Mouse (Mus musculus): ENCODE results near the gene Rpl35a. TPM values are rescaled to one million over a fixed set of nuclear protein-coding genes. Genes with fewer than 3 reads are reported as not detected.

Gene Rpl35a
- polyA plus RNA-seq, 1 experiment from 2014 or later, result 903 TPM

GRCm38 (mm10) chr16:33077069-33077627 is 20.9 kb downstream of the Rpl35a start:
- 86% methylated on average over 5 of the region's 5 CpGs for WGBS
- Histone ChIP-seq H3K27ac (ENCODE audit: low read length) (no peak overlapping the region), H3K9me3 (ENCODE audit: control insufficient read depth, low read length) (no peaks in the 10 kb centered on the region), H3K36me3 (ENCODE audit: control insufficient read depth, insufficient read depth, low read length) (no peaks in the 10 kb centered on the region; the same call in 1 of the 2 replicates), H3K4me1 (ENCODE audit: control insufficient read depth, insufficient read depth, low read length) (no peaks in the 10 kb centered on the region), H3K4me2 (ENCODE audit: low read depth, low read length) (no peak overlapping the region), H3K27me3 (replicated peaks; ENCODE audit: control insufficient read depth, insufficient read depth, low read length) (no peaks in the 10 kb centered on the region), H3K9ac (ENCODE audit: low read depth, low read length) (no peak overlapping the region), H3K4me3 (ENCODE audit: low read length) (no peak overlapping the region)
- no peak for ATAC-seq

GRCm38 (mm10) chr16:33080063-33080462 is 23.8 kb downstream of the Rpl35a start:
- H3K27me3 ChIP-seq (replicated peaks; ENCODE audit: control insufficient read depth, insufficient read depth, low read length), result no peaks in the 10 kb centered on the region
- no peak overlapping the region for H3K27ac ChIP-seq (ENCODE audit: low read length)
- 91% methylated on average over 7 of the region's 7 CpGs for WGBS
- H3K9ac ChIP-seq (ENCODE audit: low read depth, low read length), result no peak overlapping the region
- ATAC-seq, result no peak
- no peak overlapping the region for H3K4me3 ChIP-seq (ENCODE audit: low read length)
- no peaks in the 10 kb centered on the region for H3K4me1 ChIP-seq (ENCODE audit: control insufficient read depth, insufficient read depth, low read length)
- H3K9me3 ChIP-seq (ENCODE audit: control insufficient read depth, low read length), result no peaks in the 10 kb centered on the region
- no peak overlapping the region for H3K4me2 ChIP-seq (ENCODE audit: low read depth, low read length)
- 0 out of 2 replicates have a peak, but pooled peaks cover 4% of the 10 kb centered on the region for H3K36me3 ChIP-seq (ENCODE audit: control insufficient read depth, insufficient read depth, low read length)

- Histone ChIP-seq H3K27ac (ENCODE audit: low read length) (no peak overlapping the region), H3K27me3 (replicated peaks; ENCODE audit: control insufficient read depth, insufficient read depth, low read length) (no peaks in the 10 kb centered on the region), H3K9ac (ENCODE audit: low read depth, low read length) (no peak overlapping the region), H3K4me3 (ENCODE audit: low read length) (no peak overlapping the region), H3K36me3 (ENCODE audit: control insufficient read depth, insufficient read depth, low read length) (0 out of 2 replicates have a peak, but pooled peaks cover 4% of the 10 kb centered on the region), H3K4me2 (ENCODE audit: low read depth, low read length) (no peak overlapping the region), H3K4me1 (ENCODE audit: control insufficient read depth, insufficient read depth, low read length) (no peaks in the 10 kb centered on the region), H3K9me3 (ENCODE audit: control insufficient read depth, low read length) (no peaks in the 10 kb centered on the region)
- ATAC-seq, result no peak
- 87% methylated on average over 6 of the region's 6 CpGs for WGBS
Observed at GRCm38 (mm10) chr16:33082951-33083350, 26.7 kb downstream of the Rpl35a start.

GRCm38 (mm10) chr16:33083996-33084395 is 27.7 kb downstream of the Rpl35a start:
- Histone ChIP-seq H3K4me3 (ENCODE audit: low read length) (no peak overlapping the region), H3K4me1 (ENCODE audit: control insufficient read depth, insufficient read depth, low read length) (no peaks in the 10 kb centered on the region), H3K27me3 (replicated peaks; ENCODE audit: control insufficient read depth, insufficient read depth, low read length) (no peaks in the 10 kb centered on the region), H3K27ac (ENCODE audit: low read length) (no peak overlapping the region), H3K9ac (ENCODE audit: low read depth, low read length) (no peak overlapping the region), H3K36me3 (ENCODE audit: control insufficient read depth, insufficient read depth, low read length) (0 out of 2 replicates have a peak, but pooled peaks cover 4% of the 10 kb centered on the region), H3K9me3 (ENCODE audit: control insufficient read depth, low read length) (no peaks in the 10 kb centered on the region), H3K4me2 (ENCODE audit: low read depth, low read length) (no peak overlapping the region)
- ATAC-seq, result no peak
- 85% methylated on average over 2 of the region's 2 CpGs for WGBS

GRCm38 (mm10) chr16:33085666-33086065 is 29.4 kb downstream of the Rpl35a start:
- no peak overlapping the region for H3K27ac ChIP-seq (ENCODE audit: low read length)
- H3K4me1 ChIP-seq (ENCODE audit: control insufficient read depth, insufficient read depth, low read length), result no peaks in the 10 kb centered on the region
- 72% methylated on average over 8 of the region's 8 CpGs for WGBS
- H3K27me3 ChIP-seq (replicated peaks; ENCODE audit: control insufficient read depth, insufficient read depth, low read length), result no peaks in the 10 kb centered on the region
- no peak overlapping the region for H3K4me2 ChIP-seq (ENCODE audit: low read depth, low read length)
- ATAC-seq, result no peak
- no peaks in the 10 kb centered on the region for H3K9me3 ChIP-seq (ENCODE audit: control insufficient read depth, low read length)
- H3K9ac ChIP-seq (ENCODE audit: low read depth, low read length), result no peak overlapping the region
- H3K36me3 ChIP-seq (ENCODE audit: control insufficient read depth, insufficient read depth, low read length), result 0 out of 2 replicates have a peak, but pooled peaks cover 4% of the 10 kb centered on the region
- H3K4me3 ChIP-seq (ENCODE audit: low read length), result no peak overlapping the region

MicroRNAs encoded within 50 kb of the gene (microRNA counts, 519-probe panel; counts per million panel counts)
- 35.7 counts per million for microRNA mmu-miR-1947

Small RNA genes within 50 kb of the gene (microRNA-seq; reads per million reads assigned to microRNA genes)
- gene Gm22231, result not detected
- 2.3 reads per million, percentile 2 among the genes with 10 or more reads in this experiment for gene Mir1947

Other genes with a start within 250 kb of the Rpl35a start
- 0.95 and 2.1 TPM in 2 replicates for gene Smbd1, start 246.0 kb upstream of the Rpl35a start, polyA plus RNA-seq (2015; fragmentation: Nextera tagmentation; extraction: Ambion mirVana)
- 61.9 and 72.3 TPM in 2 replicates for gene Fyttd1, start 179.0 kb upstream of the Rpl35a start, polyA plus RNA-seq (2015; fragmentation: Nextera tagmentation; extraction: Ambion mirVana)
- gene Rubcn, start 178.7 kb upstream of the Rpl35a start, polyA plus RNA-seq (2015; fragmentation: Nextera tagmentation; extraction: Ambion mirVana), result 15.3 and 16.0 TPM in 2 replicates
- 10.0 and 11.5 TPM in 2 replicates for gene Lrch3, start 142.4 kb upstream of the Rpl35a start, polyA plus RNA-seq (2015; fragmentation: Nextera tagmentation; extraction: Ambion mirVana)
- 1.7 and 1.9 TPM in 2 replicates for gene Iqcg, start 235 bp upstream of the Rpl35a start, polyA plus RNA-seq (2015; fragmentation: Nextera tagmentation; extraction: Ambion mirVana)
- 1.7 and 1.8 TPM in 2 replicates for gene Lmln, start 6.1 kb downstream of the Rpl35a start, polyA plus RNA-seq (2015; fragmentation: Nextera tagmentation; extraction: Ambion mirVana)
- 8.8 and 9.4 TPM in 2 replicates for gene Osbpl11, start 128.6 kb downstream of the Rpl35a start, polyA plus RNA-seq (2015; fragmentation: Nextera tagmentation; extraction: Ambion mirVana)
- 89.3 and 95.9 TPM in 2 replicates for gene Snx4, start 195.0 kb downstream of the Rpl35a start, polyA plus RNA-seq (2015; fragmentation: Nextera tagmentation; extraction: Ambion mirVana)

Measured in intestine, embryonic 16.5 days (tissue).